Mouse (Mus musculus) neural tube, embryonic 14.5 days (tissue): ENCODE measurements at regions not wholly inside any gene's neighbourhood (a gene's known extent, or its start where the extent isn't known, plus 50 kb on each side); places are given as distances from the start of the nearest gene placed in this dataset.

Source experiments
- ATAC-seq: fragments of 200-750 bp; cut with Nextera tagmentation; 2 replicates; pipeline ENCODE4 v1.8.0; 2017; ENCODE audit warnings: low read depth, mild to moderate bottlenecking, moderate TSS enrichment, moderate library complexity
- H3K27ac ChIP-seq: fragments of 300-500 bp; sonication (generic); 2 replicates; pipeline ENCODE4 v1.5.1; 2014; ENCODE audit warnings: low read depth, mild to moderate bottlenecking, control low read depth, low read length, moderate library complexity, mixed read lengths
- H3K27me3 ChIP-seq: fragments of 300-500 bp; sonication (generic); 2 replicates; pipeline ENCODE4 v1.6.1; 2014; ENCODE audit warnings: low read length; ENCODE audit not compliant: control insufficient read depth, insufficient read depth
- H3K36me3 ChIP-seq: fragments of 300-500 bp; sonication (generic); 2 replicates; pipeline ENCODE4 v1.6.1; 2014; ENCODE audit warnings: low read length, mixed read lengths; ENCODE audit not compliant: control insufficient read depth, insufficient read depth
- H3K4me1 ChIP-seq: fragments of 300-500 bp; sonication (generic); 2 replicates; pipeline ENCODE4 v1.6.1; 2014; ENCODE audit warnings: low read length; ENCODE audit not compliant: control insufficient read depth, insufficient read depth
- H3K4me2 ChIP-seq: fragments of 300-500 bp; sonication (generic); 2 replicates; pipeline ENCODE4 v1.6.1; 2014; ENCODE audit warnings: mild to moderate bottlenecking, low read depth, low read length, control low read depth
- H3K4me3 ChIP-seq: fragments of 300-500 bp; sonication (generic); 2 replicates; pipeline ENCODE4 v1.5.1; 2014; ENCODE audit warnings: low read depth, low read length, control low read depth, mixed read lengths
- H3K9ac ChIP-seq: fragments of 300-500 bp; sonication (generic); replicated peaks from 2 replicates; pipeline ENCODE4 v1.6.1; 2014; ENCODE audit warnings: low read depth, mild to moderate bottlenecking, control low read depth, low read length, mixed read lengths
- H3K9me3 ChIP-seq: fragments of 300-500 bp; sonication (generic); 2 replicates; pipeline ENCODE4 v1.6.1; 2016; ENCODE audit warnings: low read length; ENCODE audit not compliant: control insufficient read depth
- WGBS: fragments of 180-500 bp; shearing (Covaris S2); extraction: QIAGEN DNeasy Blood & Tissue Kit; methylation state at CpG from one replicate; pipeline ENCODE4 v1.1.7; 2014; 5-methylcytosine and 5-hydroxymethylcytosine counted together

- Histone ChIP-seq H3K4me3 (no peak overlapping the region), H3K27me3 (no peaks in the 10 kb centered on the region), H3K9ac (no peak overlapping the region), H3K4me1 (no peaks in the 10 kb centered on the region), H3K36me3 (no peaks in the 10 kb centered on the region), H3K4me2 (no peak overlapping the region), H3K27ac (no peak overlapping the region), H3K9me3 (no peaks in the 10 kb centered on the region)
- WGBS, result 73% methylated on average over 6 of the region's 6 CpGs
- ATAC-seq, result no peak
Observed at GRCm38 (mm10) chr9:43593236-43593635, 150.5 kb upstream of the Nectin1 start.

DNA sequence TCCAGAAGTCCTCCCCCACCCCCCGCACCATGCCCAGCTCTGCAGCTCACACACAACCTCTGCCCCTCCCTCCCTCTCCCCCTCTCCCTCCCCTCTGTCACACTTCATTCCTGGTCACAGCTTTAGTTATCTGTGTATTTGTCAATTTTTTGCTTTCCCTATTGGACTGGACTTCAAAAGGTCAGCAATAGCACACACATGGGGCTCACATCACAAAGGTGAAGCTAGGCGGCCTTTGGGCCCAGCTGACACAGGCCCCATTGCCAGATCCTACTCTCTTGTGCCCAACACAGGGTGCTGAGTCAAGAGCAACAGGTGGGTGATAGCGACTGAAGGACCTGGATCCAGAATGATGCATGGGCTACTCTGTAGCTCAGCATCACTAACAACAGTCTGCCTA is 149.0 kb upstream of the Nectin1 start:
- Histone ChIP-seq H3K36me3 (no peaks in the 10 kb centered on the region), H3K27ac (no peak overlapping the region), H3K9ac (no peak overlapping the region), H3K4me2 (no peak overlapping the region), H3K4me1 (no peaks in the 10 kb centered on the region), H3K9me3 (no peaks in the 10 kb centered on the region), H3K27me3 (no peaks in the 10 kb centered on the region), H3K4me3 (no peak overlapping the region)
- ATAC-seq, result no peak
- 78% methylated on average over 3 of the region's 3 CpGs for WGBS

DNA sequence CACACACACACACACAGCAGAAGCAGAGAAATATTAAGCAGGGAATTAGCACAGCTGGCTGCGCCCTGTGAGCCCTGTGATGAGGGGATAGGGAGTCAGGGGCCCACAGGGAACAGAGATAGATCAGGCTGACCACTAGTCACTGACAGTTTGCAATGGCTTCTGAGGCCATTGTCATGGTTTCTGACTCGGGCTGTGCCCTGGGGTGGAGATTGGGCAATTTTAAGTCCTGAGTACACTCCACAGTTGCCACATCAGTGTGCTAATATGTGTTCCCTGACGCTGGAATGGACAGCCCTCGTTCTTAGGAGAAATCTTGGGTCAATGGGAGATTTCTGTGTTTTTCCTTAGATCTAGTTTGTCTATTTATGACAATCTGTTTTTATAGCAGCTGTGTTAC is 148.3 kb upstream of the Nectin1 start:
- no peaks in the 10 kb centered on the region for H3K9me3 ChIP-seq
- H3K27ac ChIP-seq, result no peak overlapping the region
- H3K4me1 ChIP-seq, result no peaks in the 10 kb centered on the region
- H3K27me3 ChIP-seq, result no peaks in the 10 kb centered on the region
- H3K9ac ChIP-seq, result no peak overlapping the region
- WGBS, result 80% methylated on average over 4 of the region's 4 CpGs
- H3K36me3 ChIP-seq, result no peaks in the 10 kb centered on the region
- no peak for ATAC-seq
- H3K4me2 ChIP-seq, result no peak overlapping the region
- H3K4me3 ChIP-seq, result no peak overlapping the region

DNA sequence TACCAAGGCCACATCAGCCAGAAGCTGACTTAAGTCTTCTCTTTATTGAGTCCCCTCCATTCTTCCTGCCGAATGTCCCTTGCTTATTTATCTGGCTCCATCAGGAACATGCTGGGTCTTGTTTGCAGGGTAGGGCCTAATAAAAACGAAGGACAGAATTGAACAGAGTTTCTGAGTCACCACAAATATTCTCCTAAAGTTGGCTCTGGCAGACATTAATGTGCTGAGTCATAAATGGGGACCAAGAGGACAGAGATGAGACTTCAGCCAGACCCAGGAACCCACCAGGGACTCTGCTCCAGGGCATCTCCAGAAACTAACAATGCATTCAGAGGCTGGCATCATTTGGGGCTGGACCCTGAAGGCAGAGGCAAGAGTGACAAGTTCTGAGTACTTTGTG is 143.4 kb upstream of the Nectin1 start:
- no peak overlapping the region for H3K4me3 ChIP-seq

GRCm38 (mm10) chr9:43617632-43618031 is 126.2 kb upstream of the Nectin1 start:
- H3K4me3 ChIP-seq, result no peak overlapping the region
- no peaks in the 10 kb centered on the region for H3K9me3 ChIP-seq
- no peaks in the 10 kb centered on the region for H3K36me3 ChIP-seq
- H3K4me2 ChIP-seq, result no peak overlapping the region
- 8% methylated on average over 12 of the region's 12 CpGs for WGBS
- H3K27ac ChIP-seq, result no peak overlapping the region
- no peaks in the 10 kb centered on the region for H3K4me1 ChIP-seq
- ATAC-seq, result no peak
- no peaks in the 10 kb centered on the region for H3K27me3 ChIP-seq
- no peak overlapping the region for H3K9ac ChIP-seq

More for the DNA sequence above, 143.4 kb upstream of the Nectin1 start:
- H3K9me3 ChIP-seq, result no peaks in the 10 kb centered on the region
- H3K27me3 ChIP-seq, result no peaks in the 10 kb centered on the region
- no peak overlapping the region for H3K9ac ChIP-seq
- no peak for ATAC-seq
- H3K4me1 ChIP-seq, result no peaks in the 10 kb centered on the region
- no peak overlapping the region for H3K4me2 ChIP-seq
- no peaks in the 10 kb centered on the region for H3K36me3 ChIP-seq
- H3K27ac ChIP-seq, result no peak overlapping the region
- 69% methylated on average over 2 of the region's 2 CpGs for WGBS

- Histone ChIP-seq H3K9me3 (no peaks in the 10 kb centered on the region), H3K27me3 (no peaks in the 10 kb centered on the region), H3K4me2 (no peak overlapping the region), H3K4me1 (no peaks in the 10 kb centered on the region), H3K27ac (no peak overlapping the region), H3K36me3 (no peaks in the 10 kb centered on the region), H3K4me3 (no peak overlapping the region), H3K9ac (no peak overlapping the region)
- 71% methylated on average over 4 of the region's 4 CpGs for WGBS
- ATAC-seq, result no peak
Observed at GRCm38 (mm10) chr9:43627558-43627957, 116.2 kb upstream of the Nectin1 start.

DNA sequence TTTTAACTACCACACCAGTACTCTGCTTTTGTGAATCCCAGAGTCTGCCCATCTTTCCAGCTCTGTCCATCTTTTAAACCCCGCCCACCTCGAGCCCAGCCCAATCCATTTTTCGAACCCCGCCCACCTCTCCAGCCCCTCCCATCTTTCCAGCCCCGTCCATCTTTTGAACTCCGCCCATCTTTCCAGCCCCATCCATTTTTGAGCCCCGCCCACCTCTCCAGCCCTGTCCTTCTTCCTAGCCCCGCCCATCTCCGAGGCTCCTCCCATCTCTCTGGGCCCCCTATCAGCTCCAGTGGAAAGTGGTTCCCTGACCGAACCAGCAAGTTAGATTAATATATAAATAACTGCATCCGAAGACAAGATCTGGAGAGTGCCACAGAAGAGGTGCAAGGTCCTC is 115.0 kb upstream of the Nectin1 start:
- Histone ChIP-seq H3K27ac (no peak overlapping the region), H3K27me3 (no peaks in the 10 kb centered on the region), H3K9ac (no peak overlapping the region), H3K36me3 (no peaks in the 10 kb centered on the region), H3K9me3 (no peaks in the 10 kb centered on the region), H3K4me1 (no peaks in the 10 kb centered on the region), H3K4me2 (no peak overlapping the region), H3K4me3 (no peak overlapping the region)
- ATAC-seq, result no peak
- 52% methylated on average over 11 of the region's 11 CpGs for WGBS

DNA sequence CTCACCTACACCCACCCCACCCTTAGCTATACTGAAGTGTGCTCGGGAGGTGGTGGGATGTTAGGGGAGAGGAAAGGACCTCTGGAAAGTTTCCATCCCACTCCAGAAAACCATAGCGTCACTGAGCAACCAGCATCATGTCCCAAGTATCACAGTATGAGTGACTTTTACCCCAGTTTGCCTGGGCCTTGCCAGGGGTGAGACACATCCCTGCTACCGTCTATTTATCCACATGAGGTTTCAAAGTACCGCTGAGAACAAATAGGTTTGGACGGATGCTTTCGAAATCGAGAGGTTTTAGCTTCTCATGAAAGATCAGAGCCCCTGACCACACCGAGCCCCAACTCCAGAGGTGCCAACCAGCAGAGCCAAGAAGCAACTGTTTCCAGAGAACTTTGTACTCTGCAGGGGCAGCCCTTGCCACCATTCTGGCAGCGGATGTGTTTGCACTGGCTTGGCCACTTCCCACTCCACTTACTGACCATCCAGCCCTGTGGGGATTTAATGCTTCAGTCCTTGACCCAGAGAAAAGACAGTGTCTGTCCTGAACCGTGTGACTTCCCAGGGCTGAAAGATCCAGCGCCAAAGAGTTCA is 107.3 kb upstream of the Nectin1 start:
- no peaks in the 10 kb centered on the region for H3K9me3 ChIP-seq
- WGBS, result 80% methylated on average over 11 of the region's 11 CpGs
- ATAC-seq, result no peak
- no peak overlapping the region for H3K9ac ChIP-seq
- no peak overlapping the region for H3K4me2 ChIP-seq
- H3K27me3 ChIP-seq, result no peaks in the 10 kb centered on the region
- H3K36me3 ChIP-seq, result no peaks in the 10 kb centered on the region
- no peak overlapping the region for H3K4me3 ChIP-seq
- no peaks in the 10 kb centered on the region for H3K4me1 ChIP-seq
- H3K27ac ChIP-seq, result no peak overlapping the region

- WGBS, result 87% methylated on average over 3 of the region's 3 CpGs
- no peak overlapping the region for H3K27ac ChIP-seq
- no peak overlapping the region for H3K4me3 ChIP-seq
- no peak for ATAC-seq
- H3K27me3 ChIP-seq, result no peaks in the 10 kb centered on the region
- H3K4me1 ChIP-seq, result no peaks in the 10 kb centered on the region
- H3K36me3 ChIP-seq, result no peaks in the 10 kb centered on the region
- H3K9me3 ChIP-seq, result no peaks in the 10 kb centered on the region
- H3K9ac ChIP-seq, result no peak overlapping the region
- H3K4me2 ChIP-seq, result no peak overlapping the region
Observed at GRCm38 (mm10) chr9:43658186-43658585, 85.6 kb upstream of the Nectin1 start.
